Mouse (Mus musculus) brain, embryonic 14.5 days (tissue): ENCODE measurements around the gene Cytl1.

ENCODE experiments used
- CTCF ChIP-seq: fragments of 200-500 bp; IDR thresholded peaks from 2 replicates; pipeline ENCODE4 v1.5.1; 2012; ENCODE audit warnings: inconsistent platforms, mild to moderate bottlenecking, moderate library complexity, borderline replicate concordance; ENCODE audit not compliant: insufficient read depth, insufficient read length; ENCODE audit errors: extremely low read depth
- POLR2A ChIP-seq: fragments of 200-500 bp; IDR thresholded peaks from 2 replicates; pipeline ENCODE4 v1.6.1; 2012; ENCODE audit warnings: mild to moderate bottlenecking, inconsistent platforms, borderline replicate concordance; ENCODE audit not compliant: poor library complexity, insufficient read depth, insufficient read length, severe bottlenecking; ENCODE audit errors: extremely low read depth

DNA sequence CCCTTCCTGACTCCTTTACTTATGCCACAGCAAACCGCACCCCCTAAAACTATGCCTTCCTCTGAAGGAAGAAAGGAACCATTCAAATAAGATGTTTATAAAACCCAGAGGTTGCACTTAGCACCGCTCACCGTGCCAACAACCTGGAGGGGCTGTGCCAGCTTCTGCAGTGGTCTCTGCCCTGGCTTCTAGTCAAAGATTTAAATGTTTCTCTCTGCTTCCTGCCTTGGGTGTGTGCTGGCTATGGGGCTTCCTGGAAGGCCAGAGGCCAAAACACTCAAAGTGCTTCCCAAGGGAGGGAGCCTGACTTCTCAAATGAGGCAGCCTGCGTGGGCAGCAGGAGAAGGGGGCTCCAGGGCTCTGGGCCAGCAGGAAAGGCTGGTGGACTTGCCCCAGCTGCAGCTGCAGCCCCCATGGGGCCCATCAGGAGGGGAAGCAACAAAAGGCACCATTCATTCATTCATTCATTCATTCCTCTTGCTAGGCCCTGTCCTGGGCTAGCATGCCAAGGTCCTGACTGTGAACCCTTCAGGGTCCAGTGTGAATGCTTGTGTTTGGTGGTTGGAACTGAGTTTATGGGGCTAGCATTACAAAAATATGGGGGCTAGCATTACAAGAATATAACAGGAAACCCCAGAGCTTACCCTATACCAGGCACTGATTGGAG is 10.0 kb upstream of the Cytl1 start:
- no peak for TF ChIP-seq CTCF
- TF ChIP-seq POLR2A = no peak
